Mouse (Mus musculus) CH12.LX (cell line): ENCODE results near the gene Bcas3. TPM values are rescaled to one million over a fixed set of nuclear protein-coding genes. Genes with fewer than 3 reads are reported as not detected.

ENCODE experiments used
- DNase-seq: peaks from one replicate; pipeline ENCODE4 v3.0.0-alpha.2; 2013; ENCODE audit errors: extremely low read depth
- H3K27ac ChIP-seq: 2 replicates; pipeline ENCODE4 v1.5.1; 2012; ENCODE audit warnings: low read depth, mild to moderate bottlenecking, control low read depth, moderate library complexity; ENCODE audit not compliant: insufficient read depth
- H3K27me3 ChIP-seq: replicated peaks from 2 replicates; pipeline ENCODE3; 2012; ENCODE audit warnings: inconsistent platforms
- H3K36me3 ChIP-seq, 2 experiments: replicated peaks in 1 of 2; 2 replicates each; pipeline versions ENCODE3 to v1.6.1; 2012; ENCODE audit warnings: inconsistent platforms in 1 of 2, low read length in 1 of 2, mild to moderate bottlenecking in 1 of 2, mixed read lengths in 1 of 2, moderate library complexity in 1 of 2; ENCODE audit not compliant: control insufficient read depth in 1 of 2, insufficient read depth in 1 of 2
- H3K4me1 ChIP-seq, 2 experiments: 2 replicates each; pipeline ENCODE4 v1.6.1; 2012; ENCODE audit warnings: inconsistent platforms in 1 of 2, moderate library complexity in 1 of 2; ENCODE audit not compliant: insufficient read depth in 2 of 2, control insufficient read depth in 1 of 2
- H3K4me2 ChIP-seq: 2 replicates; pipeline ENCODE4 v1.6.1; 2012; ENCODE audit warnings: low read depth, mild to moderate bottlenecking, control low read depth; ENCODE audit not compliant: poor library complexity, insufficient read depth, severe bottlenecking
- H3K4me3 ChIP-seq, 3 experiments: fragments of 150-350 bp in 1 of 3; sonication (generic) in 1 of 3; replicated peaks in 1 of 3; 2 replicates each; pipeline versions ENCODE3 to v1.5.1; 2011 to 2012; ENCODE audit warnings: low read depth in 2 of 3, low read length in 2 of 3, mild to moderate bottlenecking in 2 of 3, moderate library complexity in 2 of 3, control low read depth in 1 of 3, improper control_type of control experiment in 1 of 3, inconsistent platforms in 1 of 3, mixed read lengths in 1 of 3; ENCODE audit not compliant: poor library complexity in 1 of 3
- H3K79me2 ChIP-seq: replicated peaks from 2 replicates; pipeline ENCODE4 v1.6.1; 2012; ENCODE audit warnings: mild to moderate bottlenecking, moderate library complexity; ENCODE audit not compliant: control insufficient read depth, poor library complexity, insufficient read depth, severe bottlenecking; ENCODE audit errors: extremely low read depth
- H3K9ac ChIP-seq: 2 replicates; pipeline ENCODE4 v1.6.1; 2012; ENCODE audit warnings: low read depth, mild to moderate bottlenecking, control low read depth, moderate library complexity; ENCODE audit not compliant: insufficient read depth
- H3K9me3 ChIP-seq: replicated peaks from 2 replicates; pipeline ENCODE3; 2012; ENCODE audit warnings: low read length, inconsistent platforms, mixed read lengths
- CHD1 ChIP-seq: IDR thresholded peaks from 2 replicates; pipeline ENCODE4 v1.6.1; 2012; ENCODE audit warnings: low read depth, low read length, improper control_type of control experiment, inconsistent platforms
- CTCF ChIP-seq, 2 experiments: IDR thresholded peaks in 1 of 2; conservative IDR thresholded peaks in 1 of 2; 2 replicates each; pipeline ENCODE4 v1.5.1; 2011 to 2012; ENCODE audit warnings: low read depth in 2 of 2, low read length in 2 of 2, improper control_type of control experiment in 1 of 2, inconsistent platforms in 1 of 2, mild to moderate bottlenecking in 1 of 2, moderate library complexity in 1 of 2
- E2F4 ChIP-seq: IDR thresholded peaks from 2 replicates; pipeline ENCODE4 v1.6.1; 2011; ENCODE audit warnings: low read depth, low read length, improper control_type of control experiment; ENCODE audit not compliant: insufficient replicate concordance
- ELF1 ChIP-seq: IDR thresholded peaks from 2 replicates; pipeline ENCODE4 v1.6.1; 2014; ENCODE audit warnings: low read depth, mild to moderate bottlenecking, inconsistent platforms, low read length, improper control_type of control experiment
- HCFC1 ChIP-seq: IDR thresholded peaks from 2 replicates; pipeline ENCODE4 v1.6.1; 2012; ENCODE audit warnings: low read depth, mild to moderate bottlenecking, inconsistent platforms, low read length, improper control_type of control experiment
- IRF4 ChIP-seq: IDR thresholded peaks from 2 replicates; pipeline ENCODE4 v1.6.1; 2014; ENCODE audit warnings: low read depth, mild to moderate bottlenecking, inconsistent platforms, low read length, improper control_type of control experiment
- JUN ChIP-seq: IDR thresholded peaks from 2 replicates; pipeline ENCODE4 v1.6.1; 2011; ENCODE audit warnings: low read depth, mild to moderate bottlenecking, low read length, improper control_type of control experiment, moderate library complexity; ENCODE audit not compliant: insufficient read depth
- MEF2A ChIP-seq: IDR thresholded peaks from 2 replicates; pipeline ENCODE4 v1.6.1; 2014; ENCODE audit warnings: low read depth, mild to moderate bottlenecking, inconsistent platforms, low read length, improper control_type of control experiment, borderline replicate concordance
- NELFE ChIP-seq: IDR thresholded peaks from 2 replicates; pipeline ENCODE4 v1.6.1; 2011; ENCODE audit warnings: low read depth, low read length, improper control_type of control experiment
- PAX5 ChIP-seq: IDR thresholded peaks from 2 replicates; pipeline ENCODE4 v1.6.1; 2012; ENCODE audit warnings: low read length, inconsistent platforms, mixed read lengths
- POLR2AphosphoS2 ChIP-seq: IDR thresholded peaks from 2 replicates; pipeline ENCODE4 v1.6.1; 2011; ENCODE audit warnings: low read depth, low read length, improper control_type of control experiment
- RCOR1 ChIP-seq: conservative IDR thresholded peaks from 2 replicates; pipeline ENCODE4 v1.6.1; 2012; ENCODE audit warnings: low read depth, mild to moderate bottlenecking, inconsistent platforms, low read length, improper control_type of control experiment
- TBP ChIP-seq: conservative IDR thresholded peaks from 2 replicates; pipeline ENCODE4 v1.6.1; 2011; ENCODE audit warnings: low read depth, low read length, improper control_type of control experiment
- ZC3H11A ChIP-seq: IDR thresholded peaks from 2 replicates; pipeline ENCODE4 v1.6.1; 2012; ENCODE audit warnings: low read depth, mild to moderate bottlenecking, inconsistent platforms, low read length, improper control_type of control experiment
- ZNF384 ChIP-seq: IDR thresholded peaks from 2 replicates; pipeline ENCODE4 v1.6.1; 2012; ENCODE audit warnings: low read depth, low read length, improper control_type of control experiment, inconsistent platforms
- dilution Hi-C: fragments of 300-500 bp; cut with MboI; formaldehyde crosslinking; loops from 2 replicates; pipeline ENCODE4 v1.14.3; 2020; ENCODE audit warnings: low sequenced_read_pairs; ENCODE audit not compliant: extremely low pct_unique_long_range_greater_than_20kb, extremely low pct_ligation_motif_present
- in situ Hi-C: fragments of 300-500 bp; cut with MboI; formaldehyde crosslinking; loops from 3 replicates; pipeline ENCODE4 v1.14.3; 2019; ENCODE audit warnings: low sequenced_read_pairs, low pct_ligation_motif_present, low pct_unique_long_range_greater_than_20kb, mixed read lengths
- polyA plus RNA-seq: library from polyadenylated mRNA; unstranded; fragments of >175 nt; gene quantifications from 2 replicates; pipeline ENCODE4 v1.2.1, GENCODE M21; 2012; ENCODE audit warnings: low read depth; ENCODE audit not compliant: insufficient read length
- total RNA-seq, 2 experiments: library from RNA; depleted of rRNA; stranded (reverse); fragments of 300-350 nt in 1 of 2; fragments of >200 nt in 1 of 2; gene quantifications; 2 replicates each; pipeline ENCODE4 v1.2.3; 2012 to 2014

Bcas3 gene
- total and polyA plus RNA-seq, 3 experiments = 8.2 to 21.3 (median 9.7) TPM

DNA sequence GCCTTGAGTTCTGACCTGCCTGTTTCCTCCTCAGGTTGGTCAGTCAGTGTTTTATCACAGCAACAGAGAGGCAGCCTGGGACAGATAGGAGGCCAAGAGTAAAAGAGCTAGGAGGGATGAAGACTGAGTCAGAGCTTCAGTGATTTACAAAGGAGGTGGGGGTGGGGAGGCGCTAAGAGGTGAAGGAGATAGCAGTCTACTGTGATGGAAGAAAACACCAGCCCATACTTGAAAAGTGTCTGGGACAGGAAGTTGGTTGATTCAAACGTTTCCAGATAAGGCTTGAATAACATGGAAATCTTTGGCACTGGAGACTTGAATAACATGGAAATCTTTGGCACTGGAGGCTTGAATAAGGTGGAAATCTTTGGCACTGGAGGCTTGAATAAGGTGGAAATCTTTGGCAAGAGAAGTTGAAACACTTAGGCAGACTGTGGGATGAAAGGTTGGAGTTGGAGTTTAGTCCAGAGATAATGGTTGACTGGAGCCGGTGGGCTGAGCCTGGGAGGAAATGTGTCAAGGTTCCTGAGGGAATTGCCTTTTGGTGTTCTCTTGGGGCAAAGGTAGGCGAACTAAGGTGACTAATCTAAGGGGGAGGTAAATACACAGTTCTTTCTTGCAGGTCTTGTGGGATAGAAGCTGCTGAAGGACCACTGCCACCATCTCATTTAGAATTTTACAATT is 46.2 kb upstream of the Bcas3 start:
- DNase-seq = no peak
- no peak overlapping the region for H3K9ac ChIP-seq
- H3K36me3 ChIP-seq = no peaks in the 10 kb centered on the region
- H3K4me1 ChIP-seq = peaks cover 3 to 27% of the 10 kb centered on the region in 2 experiments; a peak in 3 of 4 replicates
- peaks cover 3% of the 10 kb centered on the region; the same call in 1 of the 2 replicates for H3K79me2 ChIP-seq
- H3K9me3 ChIP-seq = no peaks in the 10 kb centered on the region
- H3K4me3 ChIP-seq = no peak overlapping the region
- no peak overlapping the region for H3K4me2 ChIP-seq
- no peaks in the 10 kb centered on the region for H3K27me3 ChIP-seq
- no peak for TF ChIP-seq E2F4
- TF ChIP-seq JUN = no peak
- no peak for TF ChIP-seq TBP
- no peak for TF ChIP-seq HCFC1
- TF ChIP-seq CTCF (conservative IDR thresholded peaks at IDR 0.05 in 1 of 2, IDR thresholded peaks at IDR 0.05 in 1 of 2; ENCODE audit: low read depth in 2 of 2, low read length in 2 of 2) = no peak
- no peak for TF ChIP-seq MEF2A
- no peak for TF ChIP-seq NELFE
- TF ChIP-seq PAX5 = no peak
- TF ChIP-seq RCOR1 = no peak
- no peak for TF ChIP-seq CHD1
- TF ChIP-seq IRF4 = no peak
- no peak for TF ChIP-seq POLR2AphosphoS2
- dilution Hi-C loops = no loop called here
- H3K27ac ChIP-seq = no peak overlapping the region
- in situ Hi-C loops = no loop called here

DNA sequence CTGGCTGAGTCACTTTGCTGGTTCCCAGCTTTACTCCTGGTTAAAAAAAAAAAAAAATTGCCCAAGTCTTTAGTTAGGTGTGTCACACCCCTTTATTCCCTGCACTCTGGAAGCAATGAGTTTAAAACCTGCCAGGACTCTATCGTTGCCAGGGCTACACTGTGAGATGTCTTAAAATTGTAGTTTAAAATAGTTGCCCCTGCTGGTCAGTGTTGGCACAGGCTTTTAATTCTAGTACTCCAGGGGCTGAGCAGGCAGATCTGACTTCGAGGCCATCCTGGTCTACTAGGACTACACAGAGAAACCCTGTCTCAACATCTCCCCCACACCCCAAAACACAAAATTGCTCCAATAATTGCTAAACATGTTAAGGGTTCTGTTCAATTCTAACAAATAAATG is 44.2 kb upstream of the Bcas3 start:
- Histone ChIP-seq H3K4me2 (no peak overlapping the region), H3K4me3 (no peak overlapping the region), H3K9me3 (no peaks in the 10 kb centered on the region), H3K27ac (no peak overlapping the region), H3K27me3 (no peaks in the 10 kb centered on the region), H3K4me1 (peaks cover 2 to 26% of the 10 kb centered on the region in 2 experiments; a peak in 2 of 4 replicates), H3K9ac (no peak overlapping the region), H3K79me2 (peaks cover 18% of the 10 kb centered on the region), H3K36me3 (no peaks in the 10 kb centered on the region)
- dilution Hi-C loops (no loop called here), in situ Hi-C loops (no loop called here)
- TF ChIP-seq IRF4 = no peak
- peak; percentile 19 to 40; a peak in 3 of 4 replicates for TF ChIP-seq CTCF (conservative IDR thresholded peaks at IDR 0.05 in 1 of 2, IDR thresholded peaks at IDR 0.05 in 1 of 2; ENCODE audit: low read depth in 2 of 2, low read length in 2 of 2)
- peak; percentile 27 for DNase-seq

DNA sequence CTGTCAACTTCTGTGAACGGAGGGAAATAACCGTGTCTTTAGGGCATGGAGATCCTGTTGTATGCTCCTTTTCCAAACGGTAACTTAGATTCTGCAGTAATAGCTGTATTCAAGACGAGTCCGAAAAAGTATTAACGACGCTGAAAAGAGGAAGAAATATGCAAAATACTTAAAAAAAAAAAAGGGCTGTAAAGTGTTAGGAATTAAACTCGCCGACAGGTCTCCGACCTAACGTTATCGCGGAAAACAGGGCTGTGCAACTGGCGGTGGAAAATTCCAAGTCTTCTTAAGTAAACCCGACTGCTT is 42.6 kb upstream of the Bcas3 start:
- DNase-seq = no peak
- Histone ChIP-seq H3K9me3 (peaks cover 3% of the 10 kb centered on the region), H3K4me2 (peak overlapping the region; percentile 77), H3K4me1 (peaks cover 4 to 38% of the 10 kb centered on the region in 2 experiments; a peak in 2 of 4 replicates), H3K27ac (peak overlapping the region; percentile 69), H3K36me3 (peaks cover 4 to 10% of the 10 kb centered on the region in 2 experiments), H3K27me3 (no peaks in the 10 kb centered on the region), H3K4me3 (peak overlapping the region; percentile 61 to 94 (median 65)), H3K9ac (peak overlapping the region; percentile 76), H3K79me2 (peaks cover 32% of the 10 kb centered on the region)
- TF ChIP-seq ZNF384 (peak; percentile 86), ELF1 (no peak), ZC3H11A (no peak), TBP (0 out of 2 replicates have a peak, but pooled peaks have one; percentile 10)
- dilution Hi-C loops (no loop called here), in situ Hi-C loops (no loop called here)
